Mouse (Mus musculus): Measurements from ENCODE around the gene Cnot3.
A peak's percentile ranks its signal among the peaks of the same experiment; 100 is the strongest.
"Not testable (repeated sequence)": the region's sequence is repeated elsewhere in the genome, so short reads cannot be mapped to it uniquely, and the experiment has no call there.

The Cnot3 gene

GRCm38 (mm10) chr7:3644672-3645487 is at the start of gene Cnot3:
Gene Cnot3 (plus strand): TSS chr7:3645268.
- DNase-seq (ENCODE audit: low spot score in 2 of 2): peak; percentile 99

DNA sequence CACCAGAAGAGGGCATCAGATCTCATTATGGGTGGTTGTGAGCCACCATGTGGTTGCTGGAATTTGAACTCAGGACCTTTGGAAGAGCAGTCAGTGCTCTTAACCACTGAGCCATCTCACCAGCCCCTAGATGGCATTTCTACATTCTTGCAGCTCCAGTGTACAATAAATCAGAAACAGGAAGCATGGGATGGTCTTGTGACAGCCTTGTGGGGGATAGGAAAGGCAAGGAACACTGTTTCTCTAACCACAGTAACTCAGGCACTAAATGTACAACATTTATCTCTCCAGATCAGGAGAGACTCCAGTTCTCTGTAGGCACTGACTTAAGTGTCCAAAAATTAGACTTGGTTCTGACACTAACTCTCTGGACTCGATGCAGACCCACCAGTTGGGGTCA is 47.3 kb upstream of the Cnot3 start:
- DNase-seq (ENCODE audit: low spot score in 2 of 2): not testable (repeated sequence)

DNA sequence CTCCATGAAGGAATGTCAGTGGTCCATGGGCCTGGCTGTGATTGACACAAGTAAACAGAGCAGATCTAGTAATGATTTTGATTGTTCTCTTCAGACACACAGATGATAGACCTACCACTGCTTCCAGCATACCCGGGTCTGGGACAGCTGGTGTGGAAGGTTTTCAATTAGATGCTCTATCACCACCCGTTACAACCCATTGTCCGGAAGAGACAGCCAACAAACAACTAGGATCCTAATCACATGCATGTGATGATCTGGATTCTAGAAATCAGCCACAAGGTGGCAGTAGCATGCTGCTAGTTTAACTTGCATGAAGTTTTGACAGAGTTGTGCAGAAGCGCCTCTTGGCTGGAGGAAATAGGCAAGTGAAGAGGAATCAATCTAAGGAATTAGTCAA is 43.9 kb upstream of the Cnot3 start:
- DNase-seq (ENCODE audit: low spot score in 2 of 2): peak; percentile 53 to 65

DNA sequence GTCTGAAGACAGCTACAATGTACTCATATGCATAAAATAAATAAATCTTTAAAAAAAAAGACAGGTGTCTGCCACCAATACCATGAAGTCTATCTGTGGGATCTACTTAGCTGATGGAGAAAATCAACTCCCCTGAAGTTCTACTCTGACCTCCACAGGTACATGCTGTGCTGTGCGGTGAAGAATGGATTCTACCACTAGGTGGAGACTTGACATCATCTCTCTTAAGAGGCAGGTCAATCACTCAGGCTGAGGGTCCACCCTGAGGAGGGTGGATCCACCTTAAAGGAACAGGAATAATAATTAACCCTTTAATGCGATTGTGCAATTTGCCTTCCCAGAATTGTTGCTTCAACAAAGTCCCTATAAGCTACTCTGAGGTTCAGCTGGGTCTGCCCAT is 38.3 kb upstream of the Cnot3 start:
- DNase-seq (ENCODE audit: low spot score in 2 of 2): no peak

GRCm38 (mm10) chr7:3607391-3607790 is 37.7 kb upstream of the Cnot3 start:
- DNase-seq (ENCODE audit: low spot score in 2 of 2): no peak

DNA sequence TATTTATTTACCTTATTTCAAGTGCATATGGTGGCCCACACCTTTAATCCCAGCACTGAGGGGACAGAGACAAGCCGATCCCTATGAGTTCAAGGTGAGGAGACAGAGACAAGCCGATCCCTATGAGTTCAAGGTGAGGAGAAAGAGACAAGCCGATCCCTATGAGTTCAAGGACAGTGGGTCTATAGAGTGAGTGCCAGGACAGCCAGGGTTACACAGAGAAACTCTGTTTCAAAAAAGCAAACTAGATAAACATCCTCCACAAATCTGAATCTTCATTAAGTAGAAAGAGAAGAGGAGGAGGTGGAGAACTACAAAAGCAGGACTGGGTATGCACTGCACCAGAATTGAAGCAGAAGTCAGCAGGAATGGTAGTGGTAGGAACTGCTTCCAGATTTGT is 36.4 kb upstream of the Cnot3 start:
- no peak for DNase-seq (ENCODE audit: low spot score in 2 of 2)

DNA sequence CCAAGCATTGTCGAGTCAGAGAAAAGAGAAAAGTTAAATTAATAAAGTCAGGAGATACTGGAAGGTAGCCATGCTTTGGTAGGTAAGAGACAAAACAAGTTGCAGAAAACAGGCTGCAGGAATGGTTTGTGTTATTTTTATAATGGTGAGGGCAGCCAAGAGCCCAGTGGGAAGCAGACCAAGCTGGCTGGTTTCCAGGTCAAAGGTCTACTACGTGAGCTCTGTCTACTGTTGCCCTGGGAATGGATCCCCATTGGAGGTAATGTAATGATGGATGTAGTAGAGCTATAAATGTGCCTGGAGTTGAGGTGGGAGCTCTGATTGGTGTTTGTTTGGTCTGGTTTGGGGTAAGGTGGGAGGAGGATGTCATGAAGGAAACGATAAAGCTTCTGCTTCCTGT is 36.0 kb upstream of the Cnot3 start:
- DNase-seq (ENCODE audit: low spot score in 2 of 2): no peak

- no peak for DNase-seq (ENCODE audit: low spot score in 2 of 2)
Observed at GRCm38 (mm10) chr7:3610437-3610836, 34.6 kb upstream of the Cnot3 start.

GRCm38 (mm10) chr7:3611006-3611405 is 34.1 kb upstream of the Cnot3 start:
- DNase-seq (ENCODE audit: low spot score in 2 of 2): no peak

DNA sequence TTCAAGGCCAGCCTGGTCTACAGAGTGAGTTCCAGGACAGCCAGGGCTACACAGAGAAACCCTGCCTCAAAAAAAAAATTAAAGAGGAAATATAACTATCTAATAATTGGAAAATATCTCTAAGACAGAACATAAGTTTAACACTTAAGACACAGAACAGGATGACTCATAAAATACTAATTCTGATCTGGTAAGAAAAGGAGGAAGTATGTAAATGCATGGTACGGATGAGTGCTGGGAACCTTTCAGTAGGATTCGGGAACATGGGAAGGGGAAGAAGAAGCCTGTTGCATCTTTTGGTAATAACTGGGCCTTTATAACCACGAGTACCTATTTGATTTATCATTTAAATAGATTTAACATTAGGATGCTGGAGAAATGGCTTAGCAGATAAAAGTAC is 31.0 kb upstream of the Cnot3 start:
- no peak for DNase-seq (ENCODE audit: low spot score in 2 of 2)

- no peak for DNase-seq (ENCODE audit: low spot score in 2 of 2)
Observed at GRCm38 (mm10) chr7:3616057-3616388, 29.0 kb upstream of the Cnot3 start, which contains the start of gene Oscar. Gene Oscar (minus strand): TSS chr7:3616157.

- no peak for DNase-seq (ENCODE audit: low spot score in 2 of 2)
Observed at GRCm38 (mm10) chr7:3616389-3617241, 28.5 kb upstream of the Cnot3 start.

- DNase-seq (ENCODE audit: low spot score in 2 of 2): peak; percentile 89 to 93
Observed at GRCm38 (mm10) chr7:3617242-3617995, 27.6 kb upstream of the Cnot3 start, which contains the start of gene Ndufa3. Gene Ndufa3 (plus strand): TSS chr7:3617373.

DNA sequence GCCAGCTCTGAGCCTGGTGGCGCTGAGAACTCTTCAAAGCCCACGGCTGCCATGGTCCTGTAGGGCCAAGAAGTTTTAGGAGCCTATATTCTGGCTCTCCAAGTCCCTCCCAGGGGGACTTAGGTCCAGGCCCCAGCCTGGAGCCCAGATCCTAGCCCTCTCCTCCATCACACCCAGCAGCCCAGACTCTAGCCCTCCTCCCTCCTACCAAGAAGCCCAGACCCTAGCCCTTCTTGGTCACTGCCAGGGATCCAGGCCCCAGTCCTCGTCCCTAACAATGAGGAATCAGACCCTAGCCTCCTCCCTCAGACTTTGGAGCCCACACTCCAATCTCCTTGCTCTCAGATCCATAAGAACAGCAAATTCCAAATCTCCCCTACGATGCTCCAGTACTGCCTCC is 16.0 kb upstream of the Cnot3 start:
- DNase-seq (ENCODE audit: low spot score in 2 of 2): no peak

DNA sequence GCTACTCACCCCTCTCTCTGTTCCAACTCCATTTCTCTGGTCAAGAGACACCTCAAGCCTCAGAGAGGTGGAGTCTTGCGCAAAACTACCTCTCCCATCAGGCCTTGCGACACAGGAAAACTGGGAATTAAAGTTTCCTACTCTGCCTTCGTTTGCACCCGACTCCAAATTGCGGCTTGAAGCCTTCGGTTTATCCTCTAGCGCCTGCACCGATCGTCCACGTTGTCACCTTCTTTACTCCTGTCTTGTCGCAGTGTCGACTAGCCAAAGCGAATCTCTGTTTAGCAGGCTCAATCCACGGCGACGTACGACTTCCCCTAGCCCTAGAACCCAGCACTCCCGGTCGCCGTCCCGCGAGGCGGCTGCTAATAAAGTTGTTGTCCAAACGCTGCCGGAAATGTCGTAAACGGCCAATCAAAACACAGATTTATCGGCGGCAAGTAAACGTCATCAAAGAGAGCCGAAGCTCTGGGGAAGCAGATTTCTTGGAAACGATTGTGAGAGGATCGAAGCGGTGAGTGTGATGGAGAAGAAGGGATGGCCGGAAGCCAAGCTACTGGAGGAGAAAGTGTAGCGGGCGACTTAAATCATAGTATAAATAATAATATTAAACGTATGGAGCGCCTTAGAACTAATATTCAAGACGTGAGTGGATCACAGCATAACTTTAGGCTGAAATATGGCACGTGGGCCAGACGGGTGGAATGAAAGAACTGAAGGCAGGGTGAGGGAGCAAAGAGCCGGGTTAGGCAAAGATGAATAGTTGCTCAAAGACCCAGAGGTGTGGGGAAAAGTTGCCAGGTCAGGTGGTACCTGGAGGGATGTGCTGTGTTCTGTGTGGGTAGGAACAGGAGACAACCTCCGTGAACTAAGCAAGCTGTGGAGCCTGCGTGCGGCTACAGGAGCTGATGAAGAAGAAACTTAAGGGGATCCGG is 15.3 kb upstream of the Cnot3 start, which contains the start of the genes Tfpt and Prpf31:
TSS of gene Tfpt (minus strand) at position 387 of the 935 bp plus-strand sequence.
TSS of gene Prpf31 (plus strand) at position 443 of the 935 bp plus-strand sequence.
- DNase-seq (ENCODE audit: low spot score in 2 of 2): peak; percentile 91 to 93

DNA sequence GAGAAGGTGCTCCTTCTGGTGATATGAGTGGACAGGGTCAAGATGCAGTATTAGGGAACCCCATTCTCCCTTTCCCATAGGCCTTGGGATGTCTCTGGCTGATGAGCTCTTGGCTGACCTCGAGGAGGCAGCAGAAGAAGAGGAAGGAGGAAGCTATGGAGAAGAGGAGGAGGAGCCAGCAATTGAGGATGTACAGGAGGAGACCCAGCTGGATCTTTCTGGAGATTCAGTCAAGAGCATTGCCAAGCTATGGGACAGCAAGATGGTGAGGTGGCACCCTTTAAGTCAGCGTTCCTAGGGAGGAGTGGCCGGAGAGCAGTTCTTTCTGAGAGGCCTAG is 14.6 kb upstream of the Cnot3 start:
- no peak for DNase-seq (ENCODE audit: low spot score in 2 of 2)

DNA sequence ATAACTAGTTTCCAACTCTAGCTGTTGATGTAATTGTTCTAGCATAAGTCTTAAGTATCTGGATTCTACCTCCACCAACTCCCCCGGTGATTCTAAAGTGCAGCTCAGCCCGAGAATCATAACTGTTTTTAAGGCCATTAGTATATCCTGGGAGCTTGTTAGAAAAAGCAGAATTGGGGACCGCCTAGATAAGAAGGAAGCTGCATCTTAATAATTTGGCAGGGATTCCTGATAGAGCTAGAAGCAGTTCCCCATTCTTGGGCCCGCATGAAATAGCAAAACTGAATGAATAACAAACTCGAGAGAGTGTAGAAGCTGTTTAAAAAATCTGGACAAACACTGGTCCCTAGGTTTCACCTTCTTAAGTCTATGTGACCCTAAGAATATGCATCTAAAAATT is 1.7 kb upstream of the Cnot3 start:
- no peak for DNase-seq (ENCODE audit: low spot score in 2 of 2)

DNA sequence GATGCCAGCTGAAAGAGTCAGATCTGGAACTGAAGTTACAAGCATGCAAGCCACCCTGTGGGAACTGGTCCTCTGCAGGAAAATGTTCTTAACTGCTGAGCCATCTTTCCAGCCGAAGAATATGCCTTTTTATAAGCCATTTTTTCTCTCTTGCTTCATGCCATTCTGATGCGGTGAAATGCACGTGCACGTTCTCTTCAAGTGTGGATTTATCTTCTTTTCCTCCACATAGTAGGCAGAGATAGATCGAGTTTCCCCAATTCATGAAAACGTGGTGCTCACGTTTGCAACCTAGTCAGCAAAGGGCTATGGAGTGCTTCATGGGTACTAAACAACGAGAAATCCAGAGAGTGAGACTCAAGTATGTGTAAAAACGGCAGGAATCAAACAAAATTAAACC is 1.2 kb upstream of the Cnot3 start:
- DNase-seq (ENCODE audit: low spot score in 2 of 2): no peak

DNA sequence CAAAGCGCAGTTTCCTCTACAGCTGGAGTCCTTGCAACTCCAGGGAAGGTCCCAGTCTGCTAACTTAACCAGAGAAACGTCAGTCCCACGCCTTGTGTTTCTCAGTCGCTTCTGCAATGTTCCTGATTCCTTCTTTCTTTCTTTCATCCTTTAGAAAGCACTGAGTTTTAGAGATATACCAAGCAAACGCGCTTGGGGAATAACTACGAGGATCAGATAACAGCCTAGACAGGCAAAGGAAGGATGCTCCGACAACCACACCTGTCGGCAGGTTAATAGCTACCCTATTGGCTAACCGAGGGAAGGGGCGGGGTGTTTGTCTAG is 758 bp upstream of the Cnot3 start:
- DNase-seq (ENCODE audit: low spot score in 2 of 2): peak in 1 of 2 experiments; percentile 21

DNA sequence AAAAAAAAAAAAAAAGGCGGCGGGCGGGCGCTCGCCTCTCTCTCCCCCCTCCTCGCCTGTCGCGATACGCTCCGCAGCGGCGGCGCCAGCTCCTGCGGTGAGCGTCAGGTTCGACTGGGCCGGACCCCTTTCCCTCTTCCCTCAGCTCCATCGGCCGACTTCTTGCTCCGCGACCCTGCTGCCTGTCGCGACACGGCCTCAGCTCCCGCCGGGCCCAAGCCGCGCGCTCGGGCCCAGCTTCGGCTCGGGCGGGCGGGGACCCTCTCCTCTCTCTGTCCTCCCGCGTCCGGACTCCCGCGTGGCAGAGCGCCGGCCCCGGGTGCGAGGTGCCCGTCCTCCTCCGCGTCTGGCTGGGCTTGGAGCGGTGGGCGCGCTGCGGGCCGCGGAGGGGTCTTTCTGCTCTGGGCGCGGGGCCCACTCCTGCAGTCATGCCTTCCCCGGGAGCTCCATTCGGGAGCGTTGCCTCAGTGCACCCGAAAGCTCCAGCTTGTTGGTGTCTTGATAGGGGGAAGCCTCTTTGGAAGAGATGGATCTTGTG is 489 bp downstream of the Cnot3 start:
- peak in 1 of 2 experiments; percentile 26 for DNase-seq (ENCODE audit: low spot score in 2 of 2)

GRCm38 (mm10) chr7:3646188-3646587 is 1.1 kb downstream of the Cnot3 start:
- DNase-seq (ENCODE audit: low spot score in 2 of 2): no peak

Data from spleen, postnatal 36 days (tissue).